Mouse (Mus musculus) left cerebral cortex, postnatal 36 days (tissue): ENCODE measurements around the gene Smim5. TPM values are rescaled to one million over a fixed set of nuclear protein-coding genes. Genes with fewer than 3 reads are reported as not detected.

Experiments
- total RNA-seq, 2 experiments: library from RNA; stranded (reverse); gene quantifications; 2 replicates each; pipeline ENCODE4 v1.2.3; 2021

The Smim5 gene
- total RNA-seq, 2 experiments from 2014 or later: not detected

Other genes starting within 250 kb of the Smim5 start
- gene Grb2, start 191.4 kb upstream of the Smim5 start, total RNA-seq: 100 to 1,000 TPM; 175 to 190 TPM
- gene Tmem94, start 134.5 kb upstream of the Smim5 start, total RNA-seq: 10 to 100 TPM; 54.9 to 69.9 TPM
- gene Caskin2, start 86.3 kb upstream of the Smim5 start, total RNA-seq: 10 to 100 TPM; 19.1 to 19.9 TPM
- gene Tsen54, start 85.2 kb upstream of the Smim5 start, total RNA-seq: 10 to 100 TPM; 10.6 to 16.0 TPM
- gene Llgl2, start 75.9 kb upstream of the Smim5 start, total RNA-seq: 1 to 10 TPM; 2.6 to 3.9 TPM
- gene Myo15b, start 41.6 kb upstream of the Smim5 start, total RNA-seq: under 1 TPM; 0.34 to 0.52 TPM
- not detected for gene Smim6, start 12.1 kb downstream of the Smim5 start, total RNA-seq
- 10 to 100 TPM; 47.6 to 48.3 TPM for gene Sap30bp, start 33.3 kb downstream of the Smim5 start, total RNA-seq
- 10 to 100 TPM; 23.4 to 30.7 TPM for gene Recql5, start 33.5 kb downstream of the Smim5 start, total RNA-seq
- gene Itgb4, start 74.7 kb downstream of the Smim5 start, total RNA-seq: 1 to 10 TPM; 5.1 to 7.3 TPM
- gene Galk1, start 112.8 kb downstream of the Smim5 start, total RNA-seq: 10 to 100 TPM; 15.8 to 18.6 TPM
- 100 to 1,000 TPM; 253 to 254 TPM for gene H3f3b, start 128.0 kb downstream of the Smim5 start, total RNA-seq
- gene Unk, start 130.4 kb downstream of the Smim5 start, total RNA-seq: 10 to 100 TPM; 18.9 to 27.0 TPM
- 1 to 10 TPM in 1 of 2 experiments, under 1 TPM in 1; 0.93 to 1.0 TPM for gene Unc13d, start 178.0 kb downstream of the Smim5 start, total RNA-seq
- gene Wbp2, start 187.0 kb downstream of the Smim5 start, total RNA-seq: 100 to 1,000 TPM; 388 to 420 TPM
- gene Trim47, start 227.2 kb downstream of the Smim5 start, total RNA-seq: 1 to 10 TPM; 7.0 to 9.6 TPM
- 1 to 10 TPM; 7.2 to 8.4 TPM for gene Trim65, start 231.2 kb downstream of the Smim5 start, total RNA-seq
- gene Mrpl38, start 238.9 kb downstream of the Smim5 start, total RNA-seq: 10 to 100 TPM; 58.3 to 62.1 TPM